Mouse (Mus musculus): ENCODE results near the gene Gm7030.
"Not testable (repeated sequence)": the region's sequence is repeated elsewhere in the genome, so short reads cannot be mapped to it uniquely, and the experiment has no call there.

Gm7030 gene

DNA sequence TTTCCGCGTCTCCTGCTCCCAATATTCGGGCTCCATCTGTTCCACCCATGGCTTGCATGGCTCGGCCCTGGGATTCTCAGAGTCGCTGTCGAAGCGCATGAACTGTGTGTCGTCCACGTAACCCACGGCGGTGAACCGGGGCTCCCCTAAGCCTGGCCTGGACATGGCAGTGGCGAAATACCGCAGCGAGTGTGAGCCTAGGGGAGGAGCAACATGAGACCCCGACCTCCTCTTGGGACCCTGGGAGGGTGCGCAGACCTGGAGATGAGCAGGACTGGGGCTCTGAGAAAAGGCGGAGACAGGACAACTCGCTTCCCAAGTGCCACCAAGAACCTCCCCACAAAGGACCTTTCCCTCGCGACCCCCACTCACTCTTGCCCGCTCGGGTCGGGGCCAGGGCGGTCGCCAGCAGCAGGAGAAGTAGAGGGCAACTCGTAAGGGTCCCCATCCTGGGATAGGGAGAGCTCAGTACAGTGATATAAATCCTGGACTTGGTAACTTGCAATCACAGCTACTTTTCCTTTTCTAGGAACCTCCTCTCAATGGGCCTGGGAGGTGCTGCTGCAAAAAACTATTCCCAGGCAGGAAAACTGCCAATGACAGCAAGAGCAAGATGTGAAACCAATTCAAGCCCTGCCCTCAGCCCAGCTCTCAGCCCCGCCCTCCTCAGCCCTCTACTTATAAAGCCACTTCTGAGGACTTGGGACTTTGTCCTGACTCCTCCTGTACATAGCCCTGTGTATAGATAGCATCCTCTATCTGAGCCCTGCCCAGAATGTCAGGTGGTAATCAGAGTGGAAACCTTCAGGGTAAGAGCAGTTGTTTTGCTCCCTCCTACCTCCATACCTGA is at the start of gene Gm7030:
TSS of gene Gm7030 (minus strand) at position 458 of the 850 bp plus-strand sequence.
- in situ Hi-C loops (cut with MboI): not testable (repeated sequence)

DNA sequence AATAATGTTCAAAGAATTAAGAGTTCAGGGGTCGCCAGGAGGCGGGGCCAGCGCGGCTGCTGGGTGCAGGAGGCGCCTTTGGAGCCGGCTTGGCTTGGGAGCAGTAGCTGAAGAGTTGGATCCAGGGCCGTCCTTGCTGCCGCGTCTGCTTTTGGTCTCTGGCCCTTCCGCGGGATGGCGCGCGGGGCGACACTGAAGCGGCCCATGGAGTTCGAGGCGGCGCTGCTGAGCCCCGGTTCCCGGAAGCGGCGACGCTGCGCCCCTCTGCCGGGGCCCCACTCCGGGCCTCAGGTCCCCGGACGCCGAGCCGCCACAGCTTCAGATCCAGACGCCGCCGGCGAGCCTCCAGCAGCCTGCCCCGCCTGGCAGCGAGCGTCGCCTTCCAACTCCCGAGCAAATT is 49.7 kb upstream of the Gm7030 start:
- in situ Hi-C loops (cut with MboI): not testable (repeated sequence)

DNA sequence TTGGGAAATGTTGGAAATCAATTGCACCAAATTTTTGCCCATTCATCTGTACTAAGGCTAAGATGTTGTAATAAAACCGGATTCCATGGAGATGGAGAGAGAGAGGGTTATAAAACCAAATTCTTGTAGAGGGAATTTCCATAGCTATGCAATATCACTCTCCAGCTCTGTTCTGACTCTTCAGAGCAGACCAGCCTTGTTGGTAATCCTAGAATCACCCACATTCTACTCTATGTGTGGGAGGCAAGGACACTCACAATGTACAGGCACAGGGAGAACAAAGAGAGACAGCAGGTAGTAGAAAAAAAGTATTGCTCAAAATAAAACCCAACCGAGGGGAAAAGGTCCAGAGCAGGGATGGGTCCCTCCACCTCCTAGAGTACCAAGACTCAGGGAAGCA is 46.9 kb upstream of the Gm7030 start:
- in situ Hi-C loops (cut with MboI): not testable (repeated sequence)

DNA sequence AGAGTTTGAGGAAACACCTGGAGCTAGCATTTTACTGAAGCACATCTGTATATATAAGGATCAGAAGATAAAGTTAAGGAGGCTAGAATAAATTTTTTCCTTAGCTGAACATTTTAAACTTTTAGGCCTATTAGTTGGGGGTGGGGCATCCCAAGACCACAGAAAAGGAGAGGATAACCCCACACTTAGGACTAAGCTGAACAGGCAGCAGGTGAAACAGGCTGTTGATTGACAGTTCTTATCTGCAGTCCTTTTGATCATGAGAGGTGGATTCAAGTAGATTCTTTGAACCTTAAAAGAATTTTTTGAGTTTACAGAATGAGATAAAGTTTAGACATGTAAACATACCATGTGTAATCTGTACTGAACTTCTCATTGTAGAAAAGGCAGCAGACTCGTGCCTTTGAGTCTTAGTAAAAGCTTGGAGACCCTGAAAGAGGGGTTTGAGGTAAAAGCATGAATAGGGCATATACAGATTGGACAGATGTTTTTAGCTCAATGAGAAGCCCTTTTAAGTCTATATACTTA is 41.1 kb upstream of the Gm7030 start:
- in situ Hi-C loops (cut with MboI): no loop called here

DNA sequence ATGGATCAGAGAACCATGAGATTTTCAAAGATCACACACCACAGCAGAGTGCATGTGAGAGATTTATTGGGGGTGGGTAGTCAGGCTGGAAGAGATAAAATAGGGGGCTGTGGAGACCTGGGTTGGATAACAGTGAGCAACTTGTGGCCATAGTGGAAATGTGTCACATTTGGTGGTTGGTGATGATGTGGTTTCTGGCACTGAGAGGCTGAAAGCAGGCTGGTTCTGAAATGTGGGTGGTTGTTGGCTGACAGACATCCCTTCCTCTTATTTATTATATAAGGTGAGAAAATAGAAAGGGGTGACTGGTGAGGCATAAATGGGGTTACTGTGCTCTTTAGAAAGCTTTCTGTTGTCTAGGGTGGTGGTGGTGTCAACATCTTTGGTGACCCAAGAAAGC is 40.5 kb upstream of the Gm7030 start:
- in situ Hi-C loops (cut with MboI): no loop called here

DNA sequence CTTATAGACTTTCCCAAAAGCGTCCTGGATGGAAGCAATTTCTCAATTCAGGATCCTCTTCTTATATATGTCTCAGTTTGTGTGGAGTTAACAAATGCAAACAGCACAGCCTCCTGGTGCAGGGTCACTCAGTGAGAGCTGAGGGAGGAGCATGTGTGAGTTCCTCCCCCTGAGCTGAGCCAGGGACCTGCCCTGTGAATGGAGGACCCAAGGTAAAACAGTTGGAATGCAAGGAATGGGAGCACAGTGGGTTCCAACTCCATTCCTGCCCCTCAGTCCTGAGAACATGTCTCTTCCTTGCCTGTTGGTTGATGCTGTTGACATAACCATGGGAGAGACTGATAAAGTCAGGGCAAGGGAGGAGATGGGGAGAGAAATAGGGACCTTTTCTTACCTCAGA is 39.9 kb upstream of the Gm7030 start:
- in situ Hi-C loops (cut with MboI): not testable (repeated sequence)

DNA sequence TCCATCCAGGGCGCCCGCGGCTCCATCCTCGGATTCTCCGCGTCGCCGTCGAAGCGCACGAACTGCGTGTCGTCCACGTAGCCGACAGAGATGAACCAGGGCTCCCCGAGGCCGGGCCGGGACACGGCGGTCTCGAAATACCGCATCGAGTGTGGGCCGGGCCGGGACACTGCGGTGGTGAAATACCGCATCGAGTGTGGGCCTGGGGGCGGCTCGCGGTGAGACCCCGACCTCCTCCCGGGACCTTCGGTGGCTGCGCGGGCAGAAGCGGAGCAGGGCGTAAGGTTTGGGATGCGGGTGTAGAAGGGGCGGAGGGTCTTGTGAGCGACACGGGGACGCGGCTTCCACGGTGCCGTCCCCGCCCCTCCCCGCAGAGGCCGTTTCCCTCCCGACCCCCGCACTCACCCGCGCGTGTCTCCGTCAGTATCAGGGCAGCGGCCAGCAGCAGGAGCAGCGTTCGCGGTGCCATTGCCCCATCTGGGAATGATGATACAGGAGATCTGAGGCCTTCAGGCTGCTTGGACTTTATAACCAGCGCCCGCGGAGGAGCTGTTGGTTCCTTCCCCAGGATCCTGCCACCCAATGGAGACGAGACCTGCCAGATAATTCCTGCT is 38.9 kb upstream of the Gm7030 start, which contains the start of gene Gm8909:
TSS of gene Gm8909 (minus strand) at position 499 of the 614 bp plus-strand sequence.
- in situ Hi-C loops (cut with MboI): no loop called here

DNA sequence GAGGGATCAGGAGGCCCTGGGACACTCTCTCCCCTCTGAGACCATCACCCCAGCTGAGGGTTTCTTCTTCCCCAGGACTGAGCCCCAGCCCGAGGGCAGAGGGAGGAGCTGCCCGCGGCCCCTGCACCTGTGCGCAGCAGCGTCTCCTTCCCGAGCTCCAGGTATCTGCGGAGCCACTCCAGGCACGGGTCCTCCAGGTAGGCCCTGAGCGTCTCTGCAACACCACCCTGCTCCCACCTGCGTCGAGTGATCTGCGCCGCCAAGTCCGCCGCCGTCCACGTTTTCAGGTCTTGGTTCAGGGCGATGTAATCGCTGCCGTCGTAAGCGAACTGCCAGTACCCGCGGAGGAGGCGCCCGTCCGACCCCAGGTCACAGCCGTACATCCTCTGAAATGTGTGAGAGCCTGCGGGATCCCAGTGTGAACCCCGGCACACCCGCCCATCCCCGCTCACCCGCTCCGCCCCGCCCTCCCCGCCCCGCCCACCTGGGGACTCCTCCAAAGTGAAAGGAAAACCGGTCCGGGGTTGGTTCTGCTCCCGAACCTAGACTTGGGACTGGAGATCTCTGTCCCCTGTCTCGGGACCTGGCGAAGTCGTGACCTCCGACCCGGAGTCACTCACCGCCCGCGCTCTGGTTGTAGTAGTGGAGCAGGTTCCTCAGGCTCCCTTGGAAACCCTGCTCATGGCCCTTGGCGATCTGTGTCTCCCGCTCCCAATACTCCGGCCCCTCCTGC is 38.2 kb upstream of the Gm7030 start:
- in situ Hi-C loops (cut with MboI): no loop called here

DNA sequence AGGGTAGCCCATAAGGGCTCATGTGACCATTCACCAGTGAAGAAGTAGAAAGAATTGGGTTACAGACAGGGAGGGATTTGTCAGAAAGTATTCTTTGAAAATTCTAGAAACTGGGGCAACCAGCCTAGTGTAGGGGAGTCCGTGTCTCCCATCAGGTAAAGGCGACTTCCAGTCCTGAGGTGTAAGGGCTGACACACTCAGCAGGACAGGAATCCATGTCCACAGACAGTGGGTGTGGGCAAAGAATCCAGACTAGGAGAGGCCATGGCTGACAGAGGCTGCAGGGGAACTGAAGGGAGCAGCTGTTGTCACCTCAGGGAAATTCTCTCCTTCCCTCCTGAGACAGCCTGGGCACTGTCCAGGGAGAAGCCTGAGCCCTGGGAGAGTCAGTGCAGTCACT is 37.7 kb upstream of the Gm7030 start:
- in situ Hi-C loops (cut with MboI): not testable (repeated sequence)

DNA sequence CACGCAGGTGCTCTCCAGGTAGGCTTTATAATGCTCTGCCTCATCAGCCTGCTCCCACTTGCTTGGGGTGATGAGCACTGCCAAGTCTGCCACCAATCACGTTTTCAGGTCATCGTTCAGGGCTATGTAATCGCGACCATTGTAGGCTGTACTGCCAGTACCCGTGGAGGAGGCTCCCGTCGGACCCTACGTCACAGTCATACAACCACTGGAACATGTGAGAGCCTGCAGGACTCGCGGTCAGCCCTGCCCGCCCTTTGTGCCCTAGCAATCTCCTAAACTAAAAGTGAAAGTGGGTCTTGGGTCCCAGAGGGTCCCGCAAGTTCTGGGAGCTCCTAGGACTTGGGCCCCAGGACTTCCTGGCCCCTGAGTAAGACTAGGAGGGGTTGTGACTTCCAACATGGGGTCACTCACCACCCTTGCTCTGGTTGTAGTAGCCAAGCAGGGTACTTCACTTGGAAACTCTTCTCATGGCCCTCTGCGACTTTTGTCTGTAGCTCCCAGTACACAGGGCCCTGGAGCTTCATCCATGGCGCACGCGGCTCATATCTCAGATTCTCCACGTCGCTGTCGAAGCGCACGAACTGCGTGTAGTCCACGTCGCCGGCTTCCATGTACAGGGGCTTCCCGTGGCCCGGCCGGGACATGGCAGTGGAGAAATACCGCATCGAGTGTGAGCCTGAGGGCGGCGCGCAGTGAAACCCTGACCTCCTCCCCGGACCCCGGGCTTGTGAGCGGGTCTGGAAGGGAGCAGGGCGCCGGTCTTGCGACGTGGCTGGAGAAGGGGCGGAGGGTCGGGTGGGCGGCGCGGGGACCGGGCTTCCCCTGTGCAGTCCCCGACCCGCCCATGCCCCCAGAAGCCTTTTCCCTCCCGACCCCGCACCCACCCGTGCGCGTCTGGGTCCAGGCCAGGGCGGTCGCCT is 32.2 kb upstream of the Gm7030 start:
- in situ Hi-C loops (cut with MboI): no loop called here

DNA sequence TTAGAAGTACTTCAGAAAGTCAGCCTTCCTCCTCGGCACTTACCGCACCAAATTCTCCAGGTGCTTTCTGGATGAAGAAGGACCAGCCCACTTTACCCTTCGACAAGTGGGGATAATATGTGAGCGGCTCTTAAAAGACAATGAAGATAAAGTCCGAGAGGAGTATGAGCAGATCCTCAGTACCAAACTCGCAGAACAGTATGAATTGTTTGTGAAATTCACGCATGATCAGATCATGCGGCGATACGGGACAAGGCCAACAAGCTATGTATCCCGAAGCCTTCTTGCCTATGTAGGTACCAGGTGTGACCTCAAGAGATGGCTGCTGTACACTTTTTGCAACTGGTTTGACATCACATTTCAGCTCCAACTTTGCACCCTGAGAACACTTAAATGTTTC is 29.0 kb upstream of the Gm7030 start:
- in situ Hi-C loops (cut with MboI): not testable (repeated sequence)

DNA sequence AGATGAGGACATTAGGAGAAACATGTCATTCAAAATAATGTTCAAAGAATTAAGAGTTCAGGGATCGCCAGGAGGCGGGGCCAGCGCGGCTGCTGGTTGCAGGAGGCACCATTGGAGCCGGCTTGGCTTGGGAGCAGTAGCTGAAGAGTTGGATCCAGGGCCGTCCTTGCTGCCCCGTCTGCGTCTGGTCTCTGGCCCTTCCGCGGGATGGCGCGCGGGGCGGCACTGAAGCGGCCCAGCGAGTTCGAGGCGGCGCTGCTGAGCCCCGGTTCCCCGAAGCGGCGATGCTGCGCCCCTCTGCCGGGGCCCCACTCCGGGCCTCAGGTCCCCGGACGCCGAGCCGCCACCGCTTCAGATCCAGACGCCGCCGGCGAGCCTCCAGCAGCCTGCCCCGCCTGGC is 28.6 kb upstream of the Gm7030 start:
- in situ Hi-C loops (cut with MboI): not testable (repeated sequence)

DNA sequence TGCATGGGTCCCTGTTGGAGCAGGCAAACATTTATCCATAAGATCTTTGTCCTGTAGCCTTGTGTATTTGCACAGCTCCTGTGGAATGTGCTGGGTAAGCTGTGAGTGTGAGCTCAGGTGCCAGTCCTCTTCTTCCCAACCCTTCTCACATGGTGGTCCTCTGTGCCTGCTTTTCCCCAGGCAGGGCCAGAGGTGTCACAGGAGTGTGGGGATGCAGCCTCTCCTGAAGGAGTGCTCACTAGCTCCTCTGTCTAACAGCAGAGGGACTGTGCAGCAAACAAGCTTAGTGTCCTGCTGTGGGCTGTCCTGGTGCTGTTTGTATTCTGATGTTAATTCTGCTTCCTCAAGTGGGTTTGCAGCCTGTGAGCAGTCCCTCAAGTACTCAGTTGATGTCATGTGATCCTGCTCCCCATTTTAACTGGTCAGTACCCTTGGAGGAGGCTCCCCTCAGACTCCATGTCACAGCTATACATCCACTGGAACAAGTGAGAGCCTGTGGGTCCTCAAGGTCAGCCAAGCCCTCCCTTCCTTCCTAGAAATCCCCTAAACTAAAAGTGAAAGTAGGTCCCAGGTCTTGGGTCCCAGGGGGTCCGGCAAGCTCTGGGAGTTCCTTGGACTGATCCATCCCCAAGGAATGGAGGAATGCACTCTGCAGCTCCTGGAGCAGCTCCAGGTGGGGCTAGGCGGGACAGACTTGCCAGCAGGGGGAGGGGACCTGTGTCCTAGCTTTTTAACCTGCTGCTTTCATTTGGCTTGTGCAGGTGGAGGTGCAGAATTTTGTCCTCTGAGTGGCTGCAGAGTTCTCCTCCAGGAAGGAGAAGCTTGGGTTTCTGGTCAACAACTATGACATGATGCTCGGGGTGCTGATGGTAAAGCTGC is 25.3 kb upstream of the Gm7030 start:
- in situ Hi-C loops (cut with MboI): no loop called here

DNA sequence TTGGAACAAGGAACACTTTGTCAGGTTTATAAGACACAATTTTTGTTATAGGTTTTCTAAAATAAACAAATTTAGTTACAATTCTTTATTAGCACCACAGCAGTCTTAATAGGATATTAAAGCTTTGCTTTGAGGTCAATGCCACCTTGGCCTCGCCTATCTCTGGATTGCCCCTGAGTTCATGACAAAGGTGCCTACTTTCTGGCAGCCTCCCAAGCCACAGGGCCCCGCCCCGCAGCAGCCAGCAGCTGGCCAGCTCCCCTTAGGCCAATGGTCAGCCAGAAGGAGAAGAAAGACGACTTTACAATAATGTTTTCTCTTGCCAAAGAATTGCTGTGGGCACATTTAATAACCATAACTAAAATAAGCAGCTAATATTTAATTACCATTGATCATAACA is 22.0 kb upstream of the Gm7030 start:
- in situ Hi-C loops (cut with MboI): not testable (repeated sequence)

DNA sequence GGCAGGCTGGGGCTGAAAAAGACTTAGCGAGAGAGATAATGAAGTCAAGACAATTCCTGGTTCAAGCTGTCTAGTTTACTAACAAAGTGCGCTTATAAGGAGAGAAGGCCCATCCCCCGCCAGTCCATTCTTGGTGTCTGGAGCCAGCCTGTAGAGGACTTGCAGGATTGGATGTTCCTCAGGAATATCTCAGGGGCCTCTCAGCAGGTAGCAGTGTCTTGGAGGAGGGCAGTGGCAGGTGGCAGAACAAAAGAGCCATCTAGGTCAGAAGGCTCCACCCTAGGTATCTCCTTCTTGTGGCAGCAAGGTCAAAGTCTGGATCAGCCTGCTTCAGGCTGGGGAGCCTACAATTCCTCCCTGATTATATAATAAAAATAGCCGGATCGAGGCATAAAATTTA is 19.2 kb upstream of the Gm7030 start:
- in situ Hi-C loops (cut with MboI): not testable (repeated sequence)

DNA sequence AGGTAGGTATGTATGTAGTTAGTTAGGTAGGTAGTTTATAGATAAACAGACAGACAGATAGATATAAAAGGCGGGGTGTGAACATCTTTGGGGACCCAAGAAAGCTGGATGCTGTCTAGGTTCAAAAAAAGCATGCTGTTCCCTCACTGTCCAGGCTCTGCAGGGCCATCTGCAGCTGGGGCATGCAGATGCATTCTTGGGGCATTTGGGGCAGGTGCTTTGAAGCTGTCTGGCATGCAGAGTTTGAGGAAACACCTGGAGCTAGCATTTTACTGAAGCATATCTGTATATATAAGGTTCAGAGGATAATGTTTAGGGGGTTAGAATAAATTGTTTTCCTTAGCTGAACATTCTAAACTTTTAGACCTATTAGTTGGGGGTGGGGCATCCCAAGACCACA is 17.7 kb upstream of the Gm7030 start:
- in situ Hi-C loops (cut with MboI): not testable (repeated sequence)

DNA sequence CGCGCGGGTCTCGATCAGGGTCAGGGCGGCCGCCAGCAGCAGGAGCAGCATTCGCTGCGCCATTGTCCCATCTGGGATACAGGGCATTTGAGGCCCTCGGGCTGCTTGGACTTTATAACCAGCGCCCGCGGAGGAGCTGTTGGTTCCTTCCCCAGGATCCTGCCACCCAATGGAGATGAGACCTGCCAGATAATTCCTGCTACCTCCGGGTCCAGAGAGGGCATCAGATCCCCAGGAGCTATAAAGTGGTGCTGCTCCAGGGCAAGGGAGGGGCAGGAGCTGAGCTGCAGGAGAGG is 16.6 kb upstream of the Gm7030 start:
- in situ Hi-C loops (cut with MboI): not testable (repeated sequence)

DNA sequence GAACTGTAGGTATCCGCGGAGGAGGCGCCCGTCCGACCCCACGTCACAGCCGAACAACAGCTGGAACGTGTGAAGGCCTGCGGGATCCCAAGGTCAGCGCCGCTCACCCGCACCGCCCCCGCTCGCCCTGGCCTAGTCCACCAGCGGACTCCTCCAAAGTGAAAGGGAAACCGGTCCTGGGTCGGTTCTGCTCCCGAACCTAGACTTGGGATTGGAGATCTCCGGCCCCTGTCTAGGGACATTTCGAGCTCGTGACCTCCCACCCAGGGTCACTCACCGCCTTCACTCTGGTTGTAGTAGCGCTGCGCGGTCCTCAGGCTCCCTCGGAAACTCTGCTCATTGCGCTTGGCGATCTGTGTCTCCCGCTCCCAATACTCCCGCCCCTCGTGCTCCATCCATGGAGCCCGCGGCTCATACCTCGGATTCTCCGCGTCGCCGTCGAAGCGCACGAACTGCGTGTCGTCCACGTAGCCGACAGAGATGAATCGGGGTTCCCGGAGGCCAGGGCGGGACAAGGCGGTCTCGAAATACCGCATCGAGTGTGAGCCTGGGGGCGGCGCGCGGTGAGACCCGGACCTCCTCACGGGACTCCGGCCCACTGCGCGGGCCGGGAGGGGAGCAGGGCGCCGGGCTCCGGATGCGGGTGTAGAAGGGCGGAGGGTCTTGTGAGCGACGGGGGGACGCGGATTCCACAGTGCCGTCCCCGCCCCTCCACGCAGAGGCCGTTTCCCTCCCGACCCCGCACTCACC is 16.1 kb upstream of the Gm7030 start:
- in situ Hi-C loops (cut with MboI): no loop called here

DNA sequence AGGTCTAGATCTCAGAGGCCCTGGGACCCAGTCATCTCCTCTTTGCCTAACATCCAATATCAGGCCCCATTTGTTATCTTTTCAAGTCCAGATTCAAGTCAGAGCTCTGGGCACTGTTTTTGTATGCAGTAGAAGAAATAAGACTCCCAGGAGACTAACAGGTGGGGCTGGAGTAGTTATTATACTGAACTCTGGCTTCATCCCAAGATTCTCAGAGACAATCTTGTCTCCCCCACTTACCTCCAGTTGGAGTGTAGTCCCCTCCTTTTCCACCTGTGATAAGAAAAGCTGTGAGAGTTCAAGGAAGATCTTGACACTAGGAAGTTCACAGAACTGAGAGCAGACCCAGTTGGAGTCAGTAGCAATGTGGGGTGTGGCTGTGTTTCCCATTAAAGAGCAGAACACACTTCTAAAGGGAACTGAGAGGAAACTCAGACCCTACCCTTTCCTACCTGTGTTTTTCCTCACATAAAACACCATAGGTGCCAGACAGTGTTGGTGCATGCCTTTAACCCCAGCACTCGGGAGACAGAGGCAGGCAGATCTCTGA is 7.1 kb upstream of the Gm7030 start:
- in situ Hi-C loops (cut with MboI): not testable (repeated sequence)

Measured in mature B cell (primary cell).